Mouse (Mus musculus): ENCODE data around the gene Zscan21.
"Not testable (repeated sequence)": the region's sequence is repeated elsewhere in the genome, so short reads cannot be mapped to it uniquely, and the experiment has no call there.

The Zscan21 gene

DNA sequence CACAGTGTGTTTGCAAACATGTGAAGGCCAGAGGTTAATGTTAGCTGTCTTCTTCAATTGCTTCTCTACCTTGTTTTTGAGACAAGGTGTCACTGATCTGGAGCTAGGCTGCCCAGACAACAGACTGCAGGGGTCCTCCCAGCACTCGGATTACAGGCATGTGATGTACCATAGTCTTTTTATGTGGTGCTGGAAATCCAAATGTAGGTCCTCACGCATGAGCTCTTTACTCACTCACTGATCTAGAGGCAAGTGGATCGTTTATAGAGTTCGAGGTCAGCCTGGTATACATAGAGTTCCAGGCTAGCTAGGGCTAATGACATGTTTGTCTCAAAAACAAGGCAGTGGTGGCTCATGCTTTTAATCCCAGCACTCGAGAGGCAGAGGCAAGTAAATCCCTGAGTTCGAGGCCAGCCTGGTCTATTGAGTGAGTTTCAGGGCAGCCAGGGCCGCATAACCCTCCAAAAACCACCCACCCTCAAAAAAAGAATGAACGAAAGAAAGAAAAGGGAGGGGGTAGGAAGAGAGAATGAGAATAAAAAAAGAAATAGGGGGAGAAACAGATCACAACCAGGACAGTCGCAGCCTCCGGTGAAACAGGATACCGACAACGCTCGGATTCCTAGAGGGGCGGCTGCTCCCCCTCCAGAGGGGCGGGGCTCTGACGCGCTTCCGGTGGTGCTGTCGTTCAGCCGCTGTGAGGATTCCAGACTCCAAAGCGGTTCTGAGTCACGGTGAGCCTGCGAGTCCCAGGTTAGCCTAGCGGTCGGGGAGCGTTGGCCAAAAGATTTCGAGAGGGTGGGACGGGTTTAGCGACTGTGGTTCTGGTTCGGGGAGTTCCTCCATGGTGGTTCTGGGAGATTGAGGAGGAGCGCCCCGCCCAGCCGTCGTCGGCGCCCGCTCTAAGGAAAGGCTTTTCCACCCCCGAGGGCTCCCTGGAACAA is at the start of gene Zscan21:
Gene Zscan21, plus strand, starts transcription at position 649 of the 944 bp plus-strand sequence.
- peak; percentile 96 for ATAC-seq (ENCODE audit: insufficient number of reproducible peaks, low FRiP score, low TSS enrichment)

DNA sequence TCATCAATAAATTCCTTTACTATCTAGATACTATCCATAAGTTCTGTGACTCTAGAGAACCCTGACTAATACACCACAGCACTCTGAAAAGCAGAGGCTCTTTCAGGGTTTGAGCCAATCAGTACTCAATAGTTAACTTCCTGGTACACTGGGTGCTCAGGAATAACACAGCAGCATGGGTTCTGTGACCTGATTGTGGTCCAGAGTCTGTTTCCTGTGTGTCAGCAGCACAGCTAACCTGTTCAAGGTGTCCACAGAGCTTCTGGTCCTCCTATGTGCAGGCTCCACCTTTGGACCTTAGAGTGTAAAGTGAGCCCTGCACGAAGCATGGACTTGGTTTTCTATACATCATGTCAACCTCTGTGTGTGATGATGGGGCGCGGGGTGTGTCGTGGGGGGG is 42.9 kb upstream of the Zscan21 start:
- no peak for ATAC-seq (ENCODE audit: insufficient number of reproducible peaks, low FRiP score, low TSS enrichment)

DNA sequence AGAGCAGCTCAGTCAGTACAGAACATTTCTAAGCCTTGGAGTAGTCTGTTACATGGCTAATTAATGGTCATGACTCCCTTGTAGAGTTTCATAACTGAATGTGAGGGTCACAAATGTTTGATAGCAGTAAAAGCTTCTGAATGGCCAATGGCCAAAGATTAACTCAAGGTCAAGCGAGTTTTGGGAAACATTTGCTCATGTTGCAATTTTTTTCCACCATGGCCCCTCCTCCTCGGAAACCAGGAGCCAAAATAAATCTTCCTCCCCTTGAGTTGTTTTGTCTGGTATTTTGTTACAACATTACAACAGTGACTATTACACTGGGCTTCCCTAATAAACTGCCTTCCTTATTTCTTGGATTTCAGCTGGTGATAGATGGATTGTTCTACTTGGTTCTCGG is 41.0 kb upstream of the Zscan21 start:
- ATAC-seq (ENCODE audit: insufficient number of reproducible peaks, low FRiP score, low TSS enrichment), result no peak

DNA sequence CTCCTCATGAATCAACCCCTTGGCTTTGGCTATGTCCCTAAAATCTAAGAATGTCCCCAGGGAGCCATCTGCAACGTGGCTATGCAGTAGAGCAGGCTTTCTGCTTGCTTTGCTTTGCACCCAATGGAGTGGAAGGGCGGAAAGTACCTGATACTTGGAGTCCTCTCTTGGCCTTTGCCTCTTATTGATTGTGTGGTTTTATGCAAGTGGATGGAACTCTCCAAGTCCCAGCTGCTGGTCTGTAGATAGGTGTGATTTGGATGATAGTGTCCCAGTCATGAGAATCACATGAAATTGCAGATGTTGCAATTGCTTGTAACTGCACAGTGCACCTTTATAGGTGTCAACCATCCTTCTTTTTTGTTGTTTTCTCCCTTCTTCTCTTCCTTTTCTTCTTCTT is 40.6 kb upstream of the Zscan21 start:
- no peak for ATAC-seq (ENCODE audit: insufficient number of reproducible peaks, low FRiP score, low TSS enrichment)

DNA sequence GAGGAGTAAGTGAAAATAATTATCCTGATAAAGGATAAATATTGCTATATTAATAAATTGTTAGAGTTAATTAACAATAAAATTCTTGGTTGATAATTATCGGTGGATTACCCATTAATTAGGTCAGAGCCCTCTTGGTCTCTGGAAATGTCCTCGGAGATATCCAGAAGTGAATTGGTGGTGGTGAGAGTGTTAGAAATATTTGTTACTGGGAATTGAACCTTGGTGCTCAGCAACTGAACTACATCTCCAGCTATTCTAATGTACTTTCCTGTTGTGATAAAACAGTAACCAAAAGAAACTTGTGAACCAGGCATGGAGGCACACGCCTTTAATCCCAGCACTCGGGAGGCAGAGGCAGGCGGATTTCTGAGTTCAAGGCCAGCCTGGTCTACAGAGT is 36.2 kb upstream of the Zscan21 start:
- no peak for ATAC-seq (ENCODE audit: insufficient number of reproducible peaks, low FRiP score, low TSS enrichment)

DNA sequence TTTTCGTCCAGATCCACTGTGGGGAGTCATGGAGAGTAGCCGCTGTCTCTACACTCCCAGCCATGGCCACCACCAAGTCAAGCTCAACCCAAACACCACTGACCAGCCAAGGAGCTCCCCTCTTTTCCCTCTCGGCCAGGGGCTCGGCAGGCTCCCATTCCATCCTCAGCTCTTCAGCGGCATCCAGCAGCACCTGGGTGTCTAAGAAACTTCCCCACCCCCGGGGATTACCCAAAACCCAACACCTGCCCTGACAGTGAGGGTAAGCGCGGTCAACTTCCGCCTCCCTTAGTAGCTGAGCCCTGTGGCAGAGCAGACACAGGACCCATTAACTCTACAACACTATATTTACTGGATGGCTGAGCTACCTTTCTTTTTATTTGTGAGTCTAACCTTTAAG is 35.3 kb upstream of the Zscan21 start:
- ATAC-seq (ENCODE audit: insufficient number of reproducible peaks, low FRiP score, low TSS enrichment), result no peak

DNA sequence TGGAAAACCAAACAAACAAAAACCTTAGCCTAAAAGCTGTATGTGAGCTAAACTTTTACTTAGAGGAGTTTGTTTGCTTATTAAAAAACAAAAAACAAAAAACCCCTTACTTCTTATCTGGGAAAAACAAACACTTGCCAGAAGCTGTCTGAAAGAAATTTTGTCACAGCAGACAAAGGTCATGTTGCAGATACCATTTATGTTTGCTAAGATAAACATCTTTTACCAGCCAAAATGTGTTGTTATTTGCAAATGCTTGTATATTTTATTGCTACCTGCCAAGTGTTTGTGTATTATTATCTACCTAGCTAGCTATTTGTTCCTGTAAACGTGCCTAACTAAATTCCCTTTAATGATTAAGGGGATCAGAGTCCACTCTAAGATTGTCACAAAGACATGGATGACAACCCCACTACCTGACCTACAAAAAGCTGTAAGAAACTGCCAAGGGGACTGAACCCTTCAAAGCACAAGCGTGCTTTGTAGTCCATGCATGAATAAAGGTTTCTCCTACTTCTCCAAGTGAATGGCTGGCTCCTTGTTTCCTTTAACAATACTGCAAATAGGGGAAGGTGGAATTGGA is 33.3 kb upstream of the Zscan21 start:
- no peak for ATAC-seq (ENCODE audit: insufficient number of reproducible peaks, low FRiP score, low TSS enrichment)

DNA sequence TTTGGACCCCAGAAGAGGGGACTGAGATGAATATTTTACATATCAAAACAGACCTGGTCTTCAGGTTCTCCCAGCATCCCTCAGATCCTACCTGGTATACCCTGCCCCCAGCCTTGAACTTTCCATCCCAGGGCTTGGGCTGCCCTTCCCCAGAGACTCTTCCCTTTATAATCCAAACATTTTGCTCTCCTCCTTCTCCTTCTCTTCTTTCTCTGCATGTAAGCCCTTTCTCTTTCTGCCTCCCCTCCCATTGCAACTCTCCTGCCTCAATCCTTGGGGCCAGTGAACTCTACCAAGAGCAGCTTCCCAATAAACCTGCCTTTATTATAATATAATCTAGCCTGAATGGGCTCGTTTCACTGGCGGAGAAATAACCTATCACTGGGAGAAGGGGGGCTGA is 32.8 kb upstream of the Zscan21 start:
- no peak for ATAC-seq (ENCODE audit: insufficient number of reproducible peaks, low FRiP score, low TSS enrichment)

DNA sequence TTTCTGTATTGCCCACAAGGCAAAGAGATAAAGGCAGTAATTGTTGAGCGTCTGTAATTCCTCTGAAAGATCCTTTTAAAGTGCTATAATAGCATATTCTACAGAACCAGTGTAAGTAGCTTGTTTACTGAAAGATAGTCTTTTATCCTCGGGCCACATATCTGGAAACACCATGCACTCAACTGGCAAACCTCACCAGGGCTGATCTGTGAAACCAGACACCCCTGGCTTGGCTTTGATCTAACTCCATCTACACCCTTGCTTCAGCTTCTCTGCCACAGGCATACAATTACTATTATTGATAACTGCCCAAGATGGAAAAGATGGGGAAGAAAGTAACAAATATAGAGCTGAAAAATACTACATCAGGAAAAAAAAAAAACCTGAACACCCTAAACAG is 32.2 kb upstream of the Zscan21 start:
- no peak for ATAC-seq (ENCODE audit: insufficient number of reproducible peaks, low FRiP score, low TSS enrichment)

DNA sequence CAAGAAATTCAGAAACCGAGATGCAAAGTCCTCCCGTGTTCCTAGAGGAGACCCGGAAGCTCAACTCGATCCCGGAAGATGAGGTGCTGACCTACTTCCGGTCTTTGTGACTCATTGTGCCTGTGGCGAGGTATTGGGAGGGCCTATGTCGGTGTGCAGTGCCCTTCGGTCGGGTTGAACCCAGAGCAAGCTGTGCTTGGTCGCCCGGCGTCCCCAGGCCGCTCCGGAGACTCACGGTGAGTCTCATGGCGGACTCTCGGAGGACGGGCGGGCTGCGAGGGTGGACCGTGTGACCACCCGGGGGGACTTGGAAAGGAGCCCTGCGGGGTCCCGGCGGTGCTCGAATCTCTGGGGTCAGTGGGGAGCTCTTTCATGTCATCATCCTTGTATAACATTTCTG is 31.7 kb upstream of the Zscan21 start, which contains the start of gene Zkscan1:
Gene Zkscan1, plus strand, starts transcription at position 89 of the 400 bp plus-strand sequence.
- peak; percentile 96 for ATAC-seq (ENCODE audit: insufficient number of reproducible peaks, low FRiP score, low TSS enrichment)

DNA sequence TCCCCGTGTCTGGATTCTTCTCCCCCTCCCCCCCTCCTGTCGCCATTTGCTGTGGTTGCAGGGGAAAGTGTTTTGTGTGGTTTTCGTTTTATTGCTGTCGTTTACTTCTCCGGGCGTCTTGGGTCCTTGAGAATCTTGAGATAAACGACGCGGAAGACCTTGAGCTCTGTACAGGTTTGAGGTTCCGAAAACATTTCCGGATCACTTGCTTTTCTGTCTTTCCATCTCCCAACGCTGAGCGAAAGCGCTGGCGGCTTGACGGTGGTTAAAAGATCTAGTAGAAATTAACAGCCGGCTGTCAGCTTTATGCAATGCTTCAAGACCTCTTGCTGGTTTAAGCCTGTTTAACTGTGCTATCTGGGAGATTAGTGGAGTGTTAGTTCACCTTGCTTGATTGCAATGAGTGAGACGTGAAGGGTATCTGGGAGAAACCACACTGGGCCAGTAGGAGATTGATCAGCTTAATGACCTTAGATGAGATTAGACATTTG is 31.2 kb upstream of the Zscan21 start:
- ATAC-seq (ENCODE audit: insufficient number of reproducible peaks, low FRiP score, low TSS enrichment), result no peak

DNA sequence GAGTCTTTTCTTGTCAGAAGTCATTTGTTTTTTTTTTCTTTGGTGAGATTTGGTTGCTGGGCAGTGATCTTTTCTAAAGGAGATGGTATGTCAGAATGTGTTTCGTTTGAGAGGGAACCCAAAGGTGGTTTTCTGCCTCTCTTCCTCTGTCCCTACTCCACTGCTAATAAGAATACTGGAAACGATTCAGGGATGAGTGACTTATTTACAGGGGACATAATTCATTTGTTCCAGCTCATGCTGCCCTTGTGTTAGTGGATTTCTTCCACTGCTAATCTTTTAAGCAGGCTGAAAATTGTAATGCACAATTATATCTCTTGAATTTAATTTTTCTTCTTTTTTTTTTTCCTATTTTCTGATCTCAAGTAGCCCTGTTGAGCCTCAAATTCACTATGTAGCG is 29.9 kb upstream of the Zscan21 start:
- no peak for ATAC-seq (ENCODE audit: insufficient number of reproducible peaks, low FRiP score, low TSS enrichment)

DNA sequence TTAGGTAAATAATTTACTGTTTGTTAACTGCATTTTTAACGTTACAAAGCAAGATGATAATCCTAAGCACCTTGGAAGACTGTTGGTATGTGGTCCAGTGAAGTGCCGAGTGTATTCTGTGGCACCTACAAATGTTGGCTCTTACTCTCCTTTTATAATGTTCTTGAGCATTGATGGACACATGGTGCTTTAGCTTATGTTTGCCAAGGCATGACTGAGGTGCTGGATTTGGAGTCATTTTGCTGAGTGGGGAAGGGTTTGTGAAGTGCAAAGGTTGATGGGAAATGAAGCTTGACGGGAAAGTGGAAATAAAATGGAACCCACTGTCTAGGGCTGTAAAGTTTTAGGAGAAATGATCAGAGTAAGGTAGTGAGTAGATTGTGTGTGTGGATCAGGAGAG is 28.3 kb upstream of the Zscan21 start:
- ATAC-seq (ENCODE audit: insufficient number of reproducible peaks, low FRiP score, low TSS enrichment), result no peak

DNA sequence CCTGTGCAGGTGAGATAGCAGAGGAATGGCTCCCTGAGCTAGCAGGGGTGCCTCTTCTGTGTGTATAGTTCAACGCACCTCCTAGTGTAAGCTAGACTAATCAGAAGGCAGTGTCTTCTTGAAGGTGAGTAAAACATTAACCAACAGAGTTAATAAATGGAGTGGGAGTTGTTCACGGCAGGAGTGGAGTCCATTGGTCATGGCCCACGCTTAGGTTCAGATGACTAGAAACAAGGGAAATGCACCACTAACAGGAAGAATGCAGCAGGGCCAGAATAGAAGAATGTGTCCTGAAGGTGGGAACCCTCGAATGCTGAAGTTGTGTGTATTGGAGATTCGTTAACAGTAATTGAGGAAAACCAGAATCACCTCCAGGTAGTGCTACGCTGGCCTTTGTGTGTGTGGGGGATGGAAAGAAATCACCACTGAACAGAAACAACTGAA is 27.6 kb upstream of the Zscan21 start:
- ATAC-seq (ENCODE audit: insufficient number of reproducible peaks, low FRiP score, low TSS enrichment), result no peak

DNA sequence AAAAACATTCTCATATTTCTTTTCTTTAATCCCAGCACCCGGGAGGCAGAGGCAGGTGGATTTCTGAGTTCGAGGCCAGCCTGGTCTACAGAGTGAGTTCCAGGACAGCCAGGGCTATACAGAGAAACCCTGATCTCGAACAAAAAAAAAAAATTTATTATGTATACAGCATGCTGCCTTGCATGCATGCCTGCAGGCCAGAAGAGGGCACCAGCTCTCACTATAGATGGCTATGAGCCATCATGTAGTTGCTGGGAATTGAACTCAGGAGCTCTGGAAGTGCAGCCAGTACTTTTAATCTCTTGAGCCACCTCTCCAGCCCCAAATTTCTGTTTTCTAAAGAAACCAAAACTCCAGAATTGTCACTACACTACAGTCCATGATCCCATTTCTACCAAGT is 26.4 kb upstream of the Zscan21 start:
- ATAC-seq (ENCODE audit: insufficient number of reproducible peaks, low FRiP score, low TSS enrichment), result no peak

DNA sequence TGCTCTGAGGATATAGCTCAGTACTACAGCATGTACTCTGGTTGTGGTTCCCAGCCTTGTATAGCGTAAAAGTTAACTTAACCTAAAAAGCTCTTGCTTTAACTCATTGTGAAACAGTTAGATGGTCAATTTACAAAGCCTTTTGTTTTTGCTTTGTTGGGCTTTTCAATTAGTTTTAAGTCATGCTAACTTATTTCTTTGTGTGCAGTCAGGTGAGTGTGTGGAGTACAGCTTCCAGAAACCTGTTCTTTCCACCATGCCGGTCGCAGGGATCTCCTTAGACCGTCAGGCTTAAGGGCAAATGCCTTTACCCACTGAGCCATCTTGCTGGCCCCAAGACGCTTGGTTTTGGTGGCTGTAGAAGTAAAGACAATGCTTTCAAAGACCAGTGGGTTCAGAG is 26.0 kb upstream of the Zscan21 start:
- ATAC-seq (ENCODE audit: insufficient number of reproducible peaks, low FRiP score, low TSS enrichment), result no peak

DNA sequence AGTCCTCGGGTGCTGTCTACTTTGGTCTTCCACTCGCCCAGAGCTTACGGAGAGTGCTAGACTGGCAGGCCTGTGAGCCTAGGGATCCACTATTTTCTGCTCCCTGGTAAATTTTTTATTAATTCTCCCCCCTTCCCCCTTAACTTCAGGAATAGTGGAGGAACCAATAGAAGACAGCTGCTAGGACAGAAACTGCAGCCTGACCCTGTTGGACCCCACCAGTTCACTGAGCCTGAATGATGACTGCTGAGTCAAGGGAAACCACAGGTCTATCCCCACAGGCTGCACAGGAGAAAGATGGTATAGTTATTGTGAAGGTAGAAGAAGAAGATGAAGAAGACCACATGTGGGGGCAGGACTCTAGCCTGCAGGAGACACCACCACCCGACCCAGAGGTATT is 23.9 kb upstream of the Zscan21 start:
- ATAC-seq (ENCODE audit: insufficient number of reproducible peaks, low FRiP score, low TSS enrichment), result no peak

DNA sequence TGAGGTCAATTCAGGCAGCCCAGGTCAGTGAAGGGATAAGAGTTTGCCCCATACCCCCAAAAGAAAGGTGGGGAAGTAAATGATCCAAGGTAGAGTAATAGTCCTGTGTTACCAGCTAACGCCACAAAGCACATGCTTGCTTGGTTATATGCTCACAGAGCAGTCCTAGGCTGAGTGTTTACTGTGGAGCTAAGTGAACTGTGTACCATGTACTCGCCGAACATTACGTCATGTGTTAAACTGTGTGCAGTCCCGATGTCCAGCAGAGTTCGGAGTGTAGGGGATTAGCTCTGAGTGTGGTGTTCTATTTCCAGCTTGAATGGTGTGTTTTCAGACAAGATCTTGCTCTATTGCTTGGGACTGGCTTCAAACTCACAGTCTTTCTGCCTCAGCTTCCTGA is 22.2 kb upstream of the Zscan21 start:
- ATAC-seq (ENCODE audit: insufficient number of reproducible peaks, low FRiP score, low TSS enrichment), result no peak

DNA sequence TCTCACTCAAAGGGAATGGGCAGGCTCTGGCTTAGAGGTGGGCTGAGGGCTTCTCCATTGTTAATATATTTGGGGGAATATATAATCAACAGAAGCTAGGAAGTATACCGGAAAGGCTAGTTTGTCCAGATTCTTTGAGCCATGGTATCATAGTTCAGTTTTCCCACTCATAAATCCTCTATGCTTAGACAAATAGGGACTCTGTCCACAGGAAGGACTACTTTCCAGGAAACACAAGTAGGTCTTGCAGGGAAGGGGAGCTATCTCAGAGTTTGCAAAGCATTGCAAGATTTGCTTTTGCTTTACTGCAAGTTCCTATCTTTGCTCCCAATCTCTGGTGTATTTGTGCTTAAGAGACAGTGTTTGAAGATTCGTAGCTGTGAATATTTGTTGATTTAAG is 11.7 kb upstream of the Zscan21 start:
- ATAC-seq (ENCODE audit: insufficient number of reproducible peaks, low FRiP score, low TSS enrichment), result no peak

DNA sequence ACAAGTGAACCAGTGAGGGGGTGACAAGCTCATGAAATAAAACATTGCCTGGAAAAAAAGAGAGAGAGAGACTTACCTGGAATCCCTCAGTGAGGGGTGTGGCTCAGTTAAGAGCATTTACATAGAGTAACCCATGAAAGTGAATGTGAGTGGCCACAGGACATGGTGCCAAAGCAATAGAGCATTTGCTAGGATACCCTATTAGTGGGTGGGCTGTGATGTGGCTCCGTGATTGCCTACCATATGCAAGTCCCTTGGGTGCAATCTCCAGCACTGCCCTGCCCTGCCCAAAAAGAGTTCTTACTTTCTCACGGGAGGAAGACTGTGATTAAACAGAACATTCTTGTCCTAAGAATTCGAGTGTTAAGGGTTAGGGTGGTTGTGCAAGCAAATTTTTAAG is 9.6 kb upstream of the Zscan21 start:
- ATAC-seq (ENCODE audit: insufficient number of reproducible peaks, low FRiP score, low TSS enrichment), result no peak

DNA sequence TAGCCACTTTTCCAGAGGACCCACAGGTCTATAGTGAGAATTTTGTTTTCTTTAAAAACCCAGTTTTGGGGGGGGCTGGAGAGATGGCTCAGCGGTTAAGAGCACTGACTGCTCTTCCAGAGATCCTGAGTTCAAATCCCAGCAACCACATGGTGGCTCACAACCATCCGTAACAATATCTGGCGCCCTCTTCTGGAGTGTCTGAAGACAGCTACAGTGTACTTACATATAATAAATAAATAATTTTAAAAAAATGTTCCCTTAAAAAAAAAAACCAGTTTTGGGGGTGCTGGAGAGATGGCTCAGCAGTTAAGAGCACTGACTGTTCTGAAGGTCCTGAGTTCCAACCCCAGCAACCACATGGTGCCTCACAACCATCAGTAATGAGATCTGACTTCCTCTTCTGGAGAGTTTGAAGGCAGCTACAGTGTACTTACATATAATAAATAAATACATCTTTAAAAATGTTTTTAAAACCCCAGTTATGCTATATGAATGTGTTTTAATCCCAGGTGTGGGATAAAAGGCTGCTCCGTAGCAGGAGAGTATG is 6.8 kb upstream of the Zscan21 start:
- not testable (repeated sequence) for ATAC-seq (ENCODE audit: insufficient number of reproducible peaks, low FRiP score, low TSS enrichment)
